Mouse (Mus musculus): ENCODE data around the gene Galnt6. TPM values are rescaled to one million over a fixed set of nuclear protein-coding genes. Genes with fewer than 3 reads are reported as not detected.

Galnt6 gene
- polyA plus RNA-seq, 1 experiment from 2014 or later: 1.8 TPM

- ATAC-seq (ENCODE audit: low read depth): peak; percentile 98
- H3K4me2 ChIP-seq (ENCODE audit: low read depth, low read length): peak overlapping the region; percentile 81
- H3K27ac ChIP-seq (ENCODE audit: low read length): peak overlapping the region; percentile 87
- peak overlapping the region; percentile 47 for H3K9ac ChIP-seq (ENCODE audit: low read depth, low read length)
- 4% methylated on average over 27 of the region's 27 CpGs for WGBS (ENCODE audit: insufficient replicate concordance)
- no peaks in the 10 kb centered on the region for H3K36me3 ChIP-seq (ENCODE audit: control insufficient read depth, insufficient read depth)
- peak overlapping the region; percentile 51 for H3K4me3 ChIP-seq (ENCODE audit: low read depth, low read length)
- no peaks in the 10 kb centered on the region for H3K9me3 ChIP-seq (replicated peaks; ENCODE audit: control insufficient read depth, low read length)
- H3K27me3 ChIP-seq (ENCODE audit: control insufficient read depth, insufficient read depth, low read depth, low read length): no peaks in the 10 kb centered on the region
- H3K4me1 ChIP-seq (ENCODE audit: control insufficient read depth, low read depth, low read length): peaks cover 41% of the 10 kb centered on the region
Measured at GRCm38 (mm10) chr15:100747121-100747963, 18.2 kb upstream of the Galnt6 start.

GRCm38 (mm10) chr15:100746478-100747120, 17.4 kb upstream of the Galnt6 start:
- H3K4me3 ChIP-seq (ENCODE audit: low read depth, low read length): peak overlapping the region; percentile 26; the same call in 1 of the 2 replicates
- no peaks in the 10 kb centered on the region for H3K9me3 ChIP-seq (replicated peaks; ENCODE audit: control insufficient read depth, low read length)
- peak overlapping the region; percentile 44 for H3K9ac ChIP-seq (ENCODE audit: low read depth, low read length)

GRCm38 (mm10) chr15:100743238-100743637, 14.1 kb upstream of the Galnt6 start:
- H3K27me3 ChIP-seq (ENCODE audit: control insufficient read depth, insufficient read depth, low read depth, low read length): no peaks in the 10 kb centered on the region
- no peak for ATAC-seq (ENCODE audit: low read depth)
- no peak overlapping the region for H3K4me3 ChIP-seq (ENCODE audit: low read depth, low read length)
- 81% methylated on average over 6 of the region's 6 CpGs for WGBS (ENCODE audit: insufficient replicate concordance)
- no peaks in the 10 kb centered on the region for H3K36me3 ChIP-seq (ENCODE audit: control insufficient read depth, insufficient read depth)
- H3K4me1 ChIP-seq (ENCODE audit: control insufficient read depth, low read depth, low read length): peaks cover 33% of the 10 kb centered on the region
- H3K9me3 ChIP-seq (replicated peaks; ENCODE audit: control insufficient read depth, low read length): no peaks in the 10 kb centered on the region
- H3K9ac ChIP-seq (ENCODE audit: low read depth, low read length): no peak overlapping the region
- no peak overlapping the region for H3K27ac ChIP-seq (ENCODE audit: low read length)
- H3K4me2 ChIP-seq (ENCODE audit: low read depth, low read length): no peak overlapping the region

More at GRCm38 (mm10) chr15:100746478-100747120, 17.4 kb upstream of the Galnt6 start:
- H3K4me2 ChIP-seq (ENCODE audit: low read depth, low read length): peak overlapping the region; percentile 81
- no peaks in the 10 kb centered on the region for H3K36me3 ChIP-seq (ENCODE audit: control insufficient read depth, insufficient read depth)
- WGBS (ENCODE audit: insufficient replicate concordance): 44% methylated on average over 6 of the region's 6 CpGs
- H3K4me1 ChIP-seq (ENCODE audit: control insufficient read depth, low read depth, low read length): peaks cover 41% of the 10 kb centered on the region
- peak overlapping the region; percentile 87 for H3K27ac ChIP-seq (ENCODE audit: low read length)
- no peaks in the 10 kb centered on the region for H3K27me3 ChIP-seq (ENCODE audit: control insufficient read depth, insufficient read depth, low read depth, low read length)
- ATAC-seq (ENCODE audit: low read depth): no peak

GRCm38 (mm10) chr15:100739442-100739841, 10.3 kb upstream of the Galnt6 start:
- Histone ChIP-seq H3K4me2 (ENCODE audit: low read depth, low read length) (no peak overlapping the region), H3K36me3 (ENCODE audit: control insufficient read depth, insufficient read depth) (no peaks in the 10 kb centered on the region), H3K4me1 (ENCODE audit: control insufficient read depth, low read depth, low read length) (peaks cover 31% of the 10 kb centered on the region), H3K27me3 (ENCODE audit: control insufficient read depth, insufficient read depth, low read depth, low read length) (no peaks in the 10 kb centered on the region), H3K9ac (ENCODE audit: low read depth, low read length) (no peak overlapping the region), H3K4me3 (ENCODE audit: low read depth, low read length) (no peak overlapping the region), H3K9me3 (replicated peaks; ENCODE audit: control insufficient read depth, low read length) (no peaks in the 10 kb centered on the region), H3K27ac (ENCODE audit: low read length) (peak overlapping the region; percentile 48)
- ATAC-seq (ENCODE audit: low read depth): no peak
- 81% methylated on average over 6 of the region's 6 CpGs for whole genome bisulfite sequencing (ENCODE audit: insufficient replicate concordance)

- Histone ChIP-seq H3K27me3 (ENCODE audit: control insufficient read depth, insufficient read depth, low read depth, low read length) (no peaks in the 10 kb centered on the region), H3K9me3 (replicated peaks; ENCODE audit: control insufficient read depth, low read length) (no peaks in the 10 kb centered on the region), H3K4me3 (ENCODE audit: low read depth, low read length) (peak overlapping the region; percentile 17; the same call in 1 of the 2 replicates), H3K4me1 (ENCODE audit: control insufficient read depth, low read depth, low read length) (peaks cover 31% of the 10 kb centered on the region), H3K4me2 (ENCODE audit: low read depth, low read length) (peak overlapping the region; percentile 60), H3K27ac (ENCODE audit: low read length) (peak overlapping the region; percentile 92), H3K36me3 (ENCODE audit: control insufficient read depth, insufficient read depth) (no peaks in the 10 kb centered on the region), H3K9ac (ENCODE audit: low read depth, low read length) (peak overlapping the region; percentile 61)
- peak; percentile 92 for ATAC-seq (ENCODE audit: low read depth)
- WGBS (ENCODE audit: insufficient replicate concordance): 14% methylated on average over 7 of the region's 7 CpGs
Measured at GRCm38 (mm10) chr15:100738351-100738781, 9.2 kb upstream of the Galnt6 start.

- Histone ChIP-seq H3K9ac (ENCODE audit: low read depth, low read length) (peak overlapping the region; percentile 61), H3K27ac (ENCODE audit: low read length) (peak overlapping the region; percentile 92), H3K9me3 (replicated peaks; ENCODE audit: control insufficient read depth, low read length) (no peaks in the 10 kb centered on the region), H3K4me1 (ENCODE audit: control insufficient read depth, low read depth, low read length) (peaks cover 31% of the 10 kb centered on the region), H3K27me3 (ENCODE audit: control insufficient read depth, insufficient read depth, low read depth, low read length) (no peaks in the 10 kb centered on the region), H3K4me2 (ENCODE audit: low read depth, low read length) (peak overlapping the region; percentile 60), H3K36me3 (ENCODE audit: control insufficient read depth, insufficient read depth) (no peaks in the 10 kb centered on the region), H3K4me3 (ENCODE audit: low read depth, low read length) (no peak overlapping the region)
- no peak for ATAC-seq (ENCODE audit: low read depth)
- 71% methylated on average over 3 of the region's 3 CpGs for WGBS (ENCODE audit: insufficient replicate concordance)
Measured at GRCm38 (mm10) chr15:100737667-100738066, 8.5 kb upstream of the Galnt6 start.

- peaks cover 31% of the 10 kb centered on the region for H3K4me1 ChIP-seq (ENCODE audit: control insufficient read depth, low read depth, low read length)
- ATAC-seq (ENCODE audit: low read depth): no peak
- H3K27ac ChIP-seq (ENCODE audit: low read length): peak overlapping the region; percentile 1; the same call in 1 of the 2 replicates
- H3K4me3 ChIP-seq (ENCODE audit: low read depth, low read length): no peak overlapping the region
- peaks cover 3% of the 10 kb centered on the region for H3K27me3 ChIP-seq (ENCODE audit: control insufficient read depth, insufficient read depth, low read depth, low read length)
- H3K9ac ChIP-seq (ENCODE audit: low read depth, low read length): no peak overlapping the region
- H3K9me3 ChIP-seq (replicated peaks; ENCODE audit: control insufficient read depth, low read length): no peaks in the 10 kb centered on the region
- no peak overlapping the region for H3K4me2 ChIP-seq (ENCODE audit: low read depth, low read length)
- WGBS (ENCODE audit: insufficient replicate concordance): 25% methylated on average over 9 of the region's 9 CpGs
- no peaks in the 10 kb centered on the region for H3K36me3 ChIP-seq (ENCODE audit: control insufficient read depth, insufficient read depth)
Measured at GRCm38 (mm10) chr15:100735953-100736300, 6.8 kb upstream of the Galnt6 start.

- H3K36me3 ChIP-seq (ENCODE audit: control insufficient read depth, insufficient read depth): no peaks in the 10 kb centered on the region
- 41% methylated on average over 14 of the region's 15 CpGs for WGBS (ENCODE audit: insufficient replicate concordance)
- H3K27ac ChIP-seq (ENCODE audit: low read length): peak overlapping the region; percentile 1; the same call in 1 of the 2 replicates
- H3K9me3 ChIP-seq (replicated peaks; ENCODE audit: control insufficient read depth, low read length): no peaks in the 10 kb centered on the region
- H3K4me1 ChIP-seq (ENCODE audit: control insufficient read depth, low read depth, low read length): peaks cover 31% of the 10 kb centered on the region
- peaks cover 10% of the 10 kb centered on the region for H3K27me3 ChIP-seq (ENCODE audit: control insufficient read depth, insufficient read depth, low read depth, low read length)
- H3K9ac ChIP-seq (ENCODE audit: low read depth, low read length): no peak overlapping the region
- ATAC-seq (ENCODE audit: low read depth): 0 out of 2 replicates have a peak, but pooled peaks have one; percentile 17
- H3K4me2 ChIP-seq (ENCODE audit: low read depth, low read length): no peak overlapping the region
- no peak overlapping the region for H3K4me3 ChIP-seq (ENCODE audit: low read depth, low read length)
Measured at GRCm38 (mm10) chr15:100735095-100735952, 6.1 kb upstream of the Galnt6 start.

Data from liver, embryonic 16.5 days (tissue).